Mouse (Mus musculus) forelimb bud, embryonic 11.5 days (tissue): ENCODE measurements around the gene Dync1i1.

Experiments used
- DNase-seq: peaks from one replicate; pipeline ENCODE4 v3.0.0-alpha.2; 2012; ENCODE audit warnings: low read depth, low spot score

Dync1i1 gene

DNA sequence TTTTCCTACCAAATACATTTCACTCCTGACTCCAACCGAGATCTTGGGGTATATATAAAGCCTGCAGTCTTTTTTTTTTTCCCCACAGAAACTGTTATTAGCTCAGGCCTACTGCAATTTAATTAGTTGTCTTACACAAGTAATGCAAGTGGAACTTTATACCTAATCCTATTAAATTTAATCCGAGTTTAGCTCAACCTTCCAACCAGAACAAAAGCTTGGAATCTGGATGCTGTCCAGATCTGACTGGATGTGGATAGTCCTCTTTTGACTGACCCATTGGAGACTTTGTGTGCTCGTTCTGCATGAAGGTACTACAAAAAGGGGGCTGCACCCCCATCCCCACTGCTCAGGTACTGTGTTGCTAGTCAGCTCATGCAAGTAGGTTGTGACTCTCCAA is 328.5 kb downstream of the Dync1i1 start:
- no peak for DNase-seq

DNA sequence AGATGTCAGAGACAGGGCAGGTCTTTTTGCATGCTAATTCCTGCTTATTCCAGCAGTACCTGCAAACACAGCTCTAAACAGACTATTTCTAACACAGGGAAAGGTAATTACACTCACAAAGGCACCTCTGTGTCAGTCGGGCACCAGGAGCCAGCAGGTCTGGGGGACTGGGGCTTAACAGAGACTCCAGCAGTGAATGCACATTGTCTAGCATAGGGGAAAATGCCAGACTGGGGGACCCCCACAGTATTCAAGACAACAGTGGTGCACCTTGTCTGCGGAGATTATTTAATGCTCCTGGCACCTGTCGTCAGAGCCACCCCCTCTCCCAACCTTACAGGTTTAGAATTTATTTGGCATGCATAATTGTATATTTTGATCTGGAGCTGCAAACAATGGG is 333.1 kb downstream of the Dync1i1 start:
- DNase-seq = peak; percentile 58

- no peak for DNase-seq
These were observed 341.8 kb downstream of the Dync1i1 start for GRCm38 (mm10) chr6:6067201-6067600.

DNA sequence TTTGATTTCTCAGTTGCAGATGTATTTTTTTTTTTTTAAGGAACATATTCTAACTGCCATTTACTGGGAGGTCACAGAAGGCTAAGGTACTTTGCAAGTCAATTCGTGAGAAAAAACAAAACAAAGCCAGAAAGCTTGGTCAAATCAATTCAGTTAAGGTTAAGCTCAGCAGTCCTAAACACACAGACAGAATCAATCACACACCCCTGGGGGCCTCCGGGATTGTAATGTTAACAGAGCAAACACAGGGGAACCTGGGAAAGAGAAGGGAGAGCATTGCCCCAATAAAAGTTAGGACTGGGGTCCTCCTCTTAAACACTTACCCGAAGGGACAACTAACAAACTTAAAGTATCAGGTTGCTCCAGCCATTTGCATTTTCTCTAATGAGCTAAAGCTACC is 344.6 kb downstream of the Dync1i1 start:
- no peak for DNase-seq

GRCm38 (mm10) chr6:6071038-6071437 is 345.6 kb downstream of the Dync1i1 start:
- DNase-seq = no peak

DNA sequence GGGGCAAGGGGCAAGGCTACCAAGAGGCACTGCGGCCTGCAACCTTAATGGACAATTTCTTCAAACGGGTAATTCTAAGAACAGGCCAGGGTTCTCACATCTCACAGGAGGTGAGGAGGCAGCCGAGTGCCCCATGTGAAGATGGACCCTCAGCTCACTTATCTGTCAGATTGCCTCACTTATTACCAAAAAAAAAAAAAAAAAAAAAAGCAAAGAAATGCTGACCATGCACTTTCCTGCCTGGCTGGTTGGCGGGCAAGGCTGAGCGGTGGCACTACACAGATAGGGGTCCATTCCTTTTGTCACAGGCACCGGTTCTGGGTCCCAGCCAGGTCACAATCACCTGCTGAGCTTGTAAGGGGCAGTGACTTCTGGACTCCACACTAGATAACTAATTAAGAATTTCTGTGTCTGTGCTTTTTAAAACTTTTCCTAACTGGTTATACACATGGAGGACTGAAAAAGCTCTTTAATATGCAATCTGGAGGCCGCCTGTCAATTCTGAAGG is 350.6 kb downstream of the Dync1i1 start:
- DNase-seq = no peak

DNA sequence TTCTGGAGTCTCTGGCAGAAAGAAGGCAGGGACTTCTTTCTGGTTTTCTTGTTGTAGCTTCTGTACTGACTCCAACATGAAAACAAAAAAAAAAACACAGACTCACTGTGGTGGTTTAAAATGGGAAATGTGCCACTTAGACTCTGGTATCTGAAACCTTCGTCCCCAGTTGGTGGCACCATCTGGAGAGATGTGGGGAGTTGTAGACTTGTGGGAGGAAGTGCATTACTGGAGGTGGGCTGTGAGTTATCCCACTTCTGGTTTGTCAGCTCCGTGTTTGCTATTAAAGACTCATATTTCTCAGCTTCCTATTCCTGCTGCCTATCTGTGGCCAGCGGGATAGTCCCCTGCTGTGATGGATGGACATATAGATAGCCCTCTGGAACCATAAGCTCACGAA is 351.8 kb downstream of the Dync1i1 start:
- DNase-seq = no peak
